Comparison of ENCODE assay signal across 8 mouse cellular contexts in genomic region chr8:70897681-70898413, GRCm38 (mm10). TPM values are rescaled to one million over a fixed set of nuclear protein-coding genes. Genes with fewer than 3 reads are reported as not detected.
DNase-seq lines count a peak whose midpoint lies in the region; ATAC-seq lines count a peak whose summit lies in the region.

No protein-coding gene starts in this region.

- peaks cover 7% of the 10 kb centered on the region for H3K27me3 ChIP-seq in megakaryocyte, embryonic 14.5 days (replicated peaks)

- DNase-seq in adipocyte (ENCODE audit: low spot score), result peak; percentile 89
- peak; percentile 76 for DNase-seq in gastrocnemius, postnatal 14 days
- DNase-seq in left cerebral cortex, adult 9 months (ENCODE audit: low spot score in 2 of 2), result peak; percentile 61 to 90
- peak; percentile 78 for DNase-seq in right cerebral cortex, postnatal 25 days
- peak; percentile 83 to 85 for DNase-seq in urinary bladder, postnatal 36 days (ENCODE audit: low spot score in 2 of 2)

- H3K4me1 ChIP-seq in megakaryocyte, embryonic 14.5 days, result peaks cover 54% of the 10 kb centered on the region

- peak overlapping the region; percentile 96 for H3K4me3 ChIP-seq in megakaryocyte, embryonic 14.5 days (replicated peaks)

- intact Hi-C loops in gastrocnemius, postnatal 14 days (cut with DNase I; ENCODE audit: low total_unique reads), result no loop called here

- H3K36me3 ChIP-seq in megakaryocyte, embryonic 14.5 days (replicated peaks; ENCODE audit: low read length), result peaks cover 36% of the 10 kb centered on the region

- ATAC-seq in common myeloid progenitor, adult 5-6 weeks (replicated peaks; ENCODE audit: low read depth, poor library complexity, severe bottlenecking), result peak; percentile 52
- peak; percentile 42 for ATAC-seq in inflammation-experienced regulatory T-cells, adult 6 months

- H3K9me3 ChIP-seq in megakaryocyte, embryonic 14.5 days, result peaks cover 2% of the 10 kb centered on the region; the same call in 1 of the 2 replicates

RNA-seq across cellular contexts. Expression of gene Rpl18a, which starts 0.6 kb away (rescaled TPM):
- total RNA-seq in common myeloid progenitor, adult 5-6 weeks (2017), result 2,479 and 2,482 TPM in 2 replicates
- 1,000 to 10,000 TPM; 1,213 to 1,382 TPM for total RNA-seq in gastrocnemius, postnatal 14 days (2021)
- over 10,000 TPM in 2 of 3 experiments, 1,000 to 10,000 TPM in 1; 6,080 to 11,053 (median 10,917) TPM for polyA plus RNA-seq in inflammation-experienced regulatory T-cells, adult 6 months (2017; shearing (Covaris generic))
- polyA plus RNA-seq in megakaryocyte, embryonic 14.5 days (2012; ENCODE audit: insufficient read depth, low replicate concordance), result 4,812 and 7,707 TPM in 2 replicates

RNA-seq across cellular contexts. Expression of gene Slc5a5, which starts 5.3 kb away (rescaled TPM):
- total RNA-seq in common myeloid progenitor, adult 5-6 weeks (2017), result 0.10 and 0.14 TPM in 2 replicates
- under 1 TPM in 1 of 2 experiments, not detected in 1; 0.08 TPM for total RNA-seq in gastrocnemius, postnatal 14 days (2021)
- not detected for polyA plus RNA-seq in inflammation-experienced regulatory T-cells, adult 6 months (2017; shearing (Covaris generic))
- polyA plus RNA-seq in megakaryocyte, embryonic 14.5 days (2012; ENCODE audit: insufficient read depth, low replicate concordance), result 0.13 and 1.5 TPM in 2 replicates

RNA-seq across cellular contexts. Expression of gene Map1s, which starts 7.9 kb away (rescaled TPM):
- 14.0 and 15.0 TPM in 2 replicates for total RNA-seq in common myeloid progenitor, adult 5-6 weeks (2017)
- total RNA-seq in gastrocnemius, postnatal 14 days (2021), result 10 to 100 TPM; 13.8 to 15.5 TPM
- 10 to 100 TPM; 13.9 to 16.7 (median 13.9) TPM for polyA plus RNA-seq in inflammation-experienced regulatory T-cells, adult 6 months (2017; shearing (Covaris generic))
- 69.6 and 104 TPM in 2 replicates for polyA plus RNA-seq in megakaryocyte, embryonic 14.5 days (2012; ENCODE audit: insufficient read depth, low replicate concordance)

RNA-seq across cellular contexts. Expression of gene Ccdc124, which starts 24.1 kb away (rescaled TPM):
- total RNA-seq in common myeloid progenitor, adult 5-6 weeks (2017), result 28.6 and 40.6 TPM in 2 replicates
- total RNA-seq in gastrocnemius, postnatal 14 days (2021), result 10 to 100 TPM; 50.3 to 50.9 TPM
- polyA plus RNA-seq in inflammation-experienced regulatory T-cells, adult 6 months (2017; shearing (Covaris generic)), result 100 to 1,000 TPM in 1 of 3 experiments, 10 to 100 TPM in 2; 54.2 to 120 (median 63.1) TPM
- 92.6 and 282 TPM in 2 replicates for polyA plus RNA-seq in megakaryocyte, embryonic 14.5 days (2012; ENCODE audit: insufficient read depth, low replicate concordance)

RNA-seq across cellular contexts. Expression of gene Kcnn1, which starts 34.8 kb away (rescaled TPM):
- 0.18 and 1.3 TPM in 2 replicates for total RNA-seq in common myeloid progenitor, adult 5-6 weeks (2017)
- 1 to 10 TPM; 5.4 to 6.6 TPM for total RNA-seq in gastrocnemius, postnatal 14 days (2021)
- not detected for polyA plus RNA-seq in inflammation-experienced regulatory T-cells, adult 6 months (2017; shearing (Covaris generic))
- polyA plus RNA-seq in megakaryocyte, embryonic 14.5 days (2012; ENCODE audit: insufficient read depth, low replicate concordance), result 3.4 and 11.8 TPM in 2 replicates

Comparison
In these comparisons a context has a peak if more than half of its experiments do, and no peak if none do; other contexts are left out.
1. Peak in every context shown above with its lines: DNase-seq, ATAC-seq and H3K4me3 ChIP-seq.